Mouse (Mus musculus) megakaryocyte, adult 5-6 weeks (primary cell): Measurements from ENCODE around the gene Bpifc. TPM values are rescaled to one million over a fixed set of nuclear protein-coding genes. Genes with fewer than 3 reads are reported as not detected.
A peak's percentile ranks its signal among the peaks of the same experiment; 100 is the strongest.
"Not testable (repeated sequence)": the region's sequence is repeated elsewhere in the genome, so short reads cannot be mapped to it uniquely, and the experiment has no call there.

Experiments used
- ATAC-seq: 2 replicates; pipeline ENCODE4 v1.8.0; 2016; ENCODE audit warnings: mild to moderate bottlenecking, inconsistent platforms; ENCODE audit not compliant: poor library complexity, severe bottlenecking
- total RNA-seq, 2 experiments: library from RNA; stranded (forward) in 1 of 2; stranded (reverse) in 1 of 2; fragments of 153-499, 151-499 nt in 1 of 2; fragments of 221-1000, 200-1000 nt in 1 of 2; gene quantifications; 2 replicates each; pipeline versions ENCODE4 v1.2.3 to v1.2.4; 2015 to 2017

Bpifc gene
- 0.13 TPM in 1 of 2 replicates, not detected in the other for total RNA-seq (2015)
- total RNA-seq (2017) = 0.07 TPM in 1 of 2 replicates, not detected in the other

DNA sequence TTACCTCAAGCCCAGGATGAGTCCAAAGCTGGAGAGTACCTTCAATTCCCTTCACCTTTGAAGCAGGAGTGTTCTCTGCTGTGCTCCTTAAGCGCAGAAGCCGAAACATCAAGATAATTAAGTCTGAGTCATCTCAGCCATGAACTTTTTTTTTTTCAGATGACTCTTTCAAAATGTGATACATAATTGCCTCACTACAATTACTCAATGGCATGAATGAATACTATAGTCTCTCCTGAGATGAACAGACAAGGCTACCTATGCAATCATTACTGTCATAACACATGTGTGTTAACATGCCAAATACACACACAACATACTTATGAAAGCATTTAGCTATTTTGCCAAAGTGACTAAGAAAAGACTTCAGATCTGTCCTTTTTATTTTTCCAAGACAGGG is at the start of gene Bpifc:
Gene Bpifc, minus strand, starts transcription at position 115 of the 400 bp plus-strand sequence.
- ATAC-seq = no peak

DNA sequence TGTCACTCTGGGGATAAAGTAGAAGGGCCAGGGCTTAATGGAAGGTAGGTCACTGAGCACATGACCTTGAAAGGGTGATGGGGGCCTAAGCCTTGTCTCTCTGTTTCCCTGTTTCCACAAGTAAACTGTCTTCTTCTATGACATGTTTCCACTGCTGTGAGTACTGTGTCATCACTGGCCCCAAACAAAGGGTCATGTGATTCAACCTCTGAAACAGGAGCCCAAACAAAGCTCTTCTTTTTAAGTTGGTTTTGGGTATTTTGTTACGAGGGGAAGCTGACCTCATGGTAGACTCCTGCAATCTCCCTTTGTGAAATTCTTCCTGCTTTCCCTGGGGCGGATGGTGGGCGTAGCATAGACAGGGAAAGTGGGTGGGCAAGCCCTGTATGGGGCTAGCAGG is 48.6 kb upstream of the Bpifc start:
- no peak for ATAC-seq

GRCm38 (mm10) chr10:86057712-86058111 is 46.0 kb upstream of the Bpifc start:
- no peak for ATAC-seq

DNA sequence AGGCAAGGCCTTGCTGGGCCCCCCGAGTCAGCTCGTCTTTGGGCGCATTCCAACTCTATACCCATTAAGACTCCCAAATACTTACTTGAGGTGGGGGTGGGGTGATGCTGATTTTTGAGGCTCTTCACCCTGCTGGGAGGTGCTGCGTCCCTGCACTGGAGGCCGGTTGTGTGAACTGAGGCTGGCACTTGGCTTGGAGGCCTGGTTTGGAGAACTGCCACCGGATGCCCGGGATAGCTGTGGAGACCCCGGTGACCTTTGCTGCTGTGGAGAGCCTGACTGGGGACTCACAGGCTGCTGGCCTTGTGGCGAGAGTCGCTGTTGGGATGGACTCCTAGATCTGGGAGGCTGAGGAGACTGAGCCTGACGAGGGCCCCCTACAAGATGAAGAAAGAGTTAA is 45.6 kb upstream of the Bpifc start:
- no peak for ATAC-seq

DNA sequence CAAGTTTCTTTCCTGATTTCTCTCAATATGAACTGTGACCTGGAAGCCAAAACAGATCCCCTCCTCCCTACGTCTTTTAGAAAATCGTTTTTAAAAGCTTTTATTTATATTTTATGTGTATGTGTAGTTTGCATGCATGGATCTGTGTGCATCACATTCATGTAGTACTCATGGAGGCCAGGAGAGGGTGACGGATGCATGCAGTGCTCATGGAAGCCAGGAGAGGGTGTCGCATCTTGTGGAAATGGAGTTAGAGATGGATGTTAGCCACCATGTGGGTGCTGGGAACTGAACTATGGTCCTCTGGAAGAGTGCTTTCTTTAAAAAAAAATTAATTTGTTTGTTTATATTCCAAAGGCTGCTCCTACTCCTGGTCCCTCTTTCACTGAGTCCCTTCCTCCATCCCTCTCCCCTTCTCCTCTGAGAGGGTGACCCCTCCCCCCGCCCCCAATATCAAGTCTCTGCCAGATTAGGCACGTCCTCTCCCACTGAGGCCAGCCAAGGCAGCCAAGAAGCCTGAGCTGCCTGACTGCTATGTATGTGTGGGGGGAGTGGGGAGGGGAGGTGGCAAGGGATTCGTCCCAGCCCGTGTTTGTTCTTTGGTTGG is 44.7 kb upstream of the Bpifc start:
- ATAC-seq = no peak

DNA sequence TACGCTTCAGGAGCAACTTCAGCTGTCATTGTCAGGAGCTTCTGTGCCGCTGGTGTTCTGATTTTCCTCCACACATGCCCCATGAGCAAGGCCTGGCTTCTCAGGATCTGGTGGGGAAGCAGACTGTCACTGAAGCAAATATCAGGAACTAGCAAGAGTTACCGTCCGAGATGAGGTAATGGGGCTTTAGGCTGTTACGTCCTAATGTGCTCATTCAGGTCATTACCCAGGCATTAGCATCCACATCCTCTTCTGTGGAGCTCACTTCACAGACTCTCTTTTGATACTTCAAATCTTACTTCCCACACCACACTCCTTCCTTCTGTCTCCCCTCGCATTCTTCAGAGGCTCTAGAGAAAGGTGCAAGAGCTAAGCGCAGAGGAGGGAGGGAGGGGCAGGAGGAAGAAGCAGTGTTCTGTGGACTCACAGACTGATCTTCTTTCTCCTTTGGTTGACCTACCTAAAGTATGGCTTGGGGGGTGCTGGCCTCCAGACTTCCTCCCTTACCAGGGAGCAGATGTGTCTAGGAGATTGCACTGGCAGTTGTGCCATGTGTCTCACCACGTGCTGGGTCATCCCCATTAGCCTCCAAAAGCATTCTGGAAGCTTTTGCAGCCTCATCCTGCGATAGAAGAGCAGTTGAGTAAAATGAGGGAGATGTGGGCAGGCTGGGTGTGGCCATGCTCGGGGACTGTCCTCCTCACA is 41.3 kb upstream of the Bpifc start:
- peak; percentile 84 for ATAC-seq

DNA sequence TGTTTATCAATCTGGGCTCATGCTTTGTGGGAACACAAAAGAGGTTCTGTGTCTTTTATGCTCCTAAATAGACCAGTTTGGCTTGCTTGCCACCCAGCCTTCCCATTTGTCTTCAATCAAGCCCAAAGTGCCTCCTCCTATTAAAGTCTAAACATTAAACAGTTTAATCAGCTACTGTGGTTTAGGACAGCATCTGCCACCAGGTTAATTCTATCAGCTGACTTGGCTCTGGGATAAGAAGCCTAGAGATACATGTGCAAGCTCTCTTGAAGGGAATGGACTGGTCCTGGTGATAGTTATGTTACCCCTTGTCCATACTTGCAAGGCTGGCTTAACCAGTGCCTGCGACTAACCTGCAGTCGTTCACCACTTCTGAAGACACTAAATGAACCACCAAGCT is 38.8 kb upstream of the Bpifc start:
- ATAC-seq = no peak

- ATAC-seq = no peak
Measured at GRCm38 (mm10) chr10:86047786-86048185, 36.1 kb upstream of the Bpifc start.

- ATAC-seq = no peak
Measured at GRCm38 (mm10) chr10:86046371-86046770, 34.7 kb upstream of the Bpifc start.

DNA sequence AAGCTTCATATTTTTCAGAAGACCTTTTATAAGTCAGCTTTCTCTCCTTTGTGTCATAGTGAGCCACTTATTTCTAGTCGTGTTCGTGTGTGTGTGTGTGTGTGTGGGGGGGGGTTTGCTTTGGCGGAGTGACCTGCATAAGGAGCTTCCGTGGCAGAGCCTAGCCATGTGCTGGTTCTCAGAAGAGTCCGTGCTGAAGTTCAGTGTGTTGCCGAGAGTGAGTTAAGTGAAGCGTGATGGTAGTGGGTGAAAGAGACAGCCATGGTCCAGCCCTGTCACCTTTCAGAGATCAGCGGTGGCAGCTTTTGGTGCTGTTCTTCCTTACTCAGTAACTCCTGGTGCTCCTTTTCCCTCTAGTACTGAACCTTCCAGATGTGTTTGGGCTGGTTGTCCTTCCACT is 32.4 kb upstream of the Bpifc start:
- no peak for ATAC-seq

DNA sequence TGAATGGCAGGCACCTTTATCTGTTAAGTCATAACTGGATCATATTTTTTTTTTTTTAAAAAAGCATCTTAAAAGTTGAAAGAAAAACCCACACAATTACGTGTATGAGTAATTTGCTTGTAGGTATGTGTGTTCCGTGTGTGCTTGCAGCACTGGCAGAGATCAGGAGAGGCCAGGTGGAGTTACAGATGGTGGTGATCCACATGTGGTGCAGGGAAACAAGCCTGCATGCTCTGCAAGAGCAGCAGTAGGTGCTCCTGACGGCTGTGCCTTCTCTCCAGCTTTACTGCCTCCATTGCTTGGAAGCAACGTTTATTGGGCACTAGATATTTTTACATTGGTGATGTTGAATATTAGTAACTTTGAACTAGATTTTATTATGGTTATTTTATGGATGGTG is 32.0 kb upstream of the Bpifc start:
- no peak for ATAC-seq

DNA sequence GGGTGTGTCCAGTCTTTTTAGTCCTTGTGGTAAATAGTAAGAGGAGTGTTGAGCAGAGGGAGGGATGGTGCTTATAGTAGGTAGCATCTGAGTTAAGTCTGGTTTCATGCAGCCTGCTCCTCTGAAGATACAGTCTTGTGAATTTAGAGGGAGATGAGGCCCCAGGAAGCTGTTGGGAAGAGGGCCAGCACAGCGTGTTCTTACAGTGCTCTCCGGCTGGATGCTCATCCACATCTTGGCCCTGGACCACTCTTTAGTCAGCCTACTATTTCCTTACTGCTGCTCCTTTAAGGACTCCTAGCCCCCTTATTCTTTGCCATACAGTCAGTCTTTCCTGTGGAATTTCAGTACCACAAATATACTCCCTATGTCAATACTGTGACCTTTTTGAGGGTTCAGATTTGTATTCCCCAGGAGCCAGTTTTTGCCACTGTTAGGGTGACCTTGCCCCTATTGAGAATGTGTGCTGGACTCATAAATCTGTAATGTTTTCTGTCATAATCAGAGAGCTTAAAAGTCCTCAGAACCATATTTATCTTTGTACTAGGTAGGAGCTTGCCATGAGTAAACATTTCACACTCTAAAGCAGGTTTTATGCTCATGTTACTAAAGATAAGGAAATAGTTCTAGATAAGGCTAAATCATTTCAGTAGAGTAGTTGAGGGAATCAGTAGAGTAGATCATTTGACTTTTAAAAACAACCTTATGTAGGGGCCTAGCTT is 22.5 kb upstream of the Bpifc start:
- ATAC-seq = no peak

DNA sequence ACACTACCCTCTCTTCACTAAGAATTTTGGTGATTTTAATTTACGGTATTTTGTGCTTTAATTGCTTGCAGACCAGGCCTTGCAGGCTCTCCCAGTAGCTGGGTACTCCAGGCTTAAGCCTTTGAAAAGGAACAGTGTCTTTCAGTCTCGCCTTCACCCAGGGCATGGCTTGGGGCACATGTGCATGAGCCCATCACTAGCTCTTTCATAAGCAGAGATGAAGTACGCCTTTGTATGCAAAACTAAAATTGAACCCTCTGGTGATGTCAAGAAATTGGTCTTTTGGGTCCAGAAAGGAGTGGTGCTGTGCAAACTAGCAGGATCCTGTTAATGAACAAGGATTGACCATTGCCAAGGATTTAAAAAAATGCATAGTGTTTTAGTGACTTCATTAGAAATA is 20.8 kb upstream of the Bpifc start:
- no peak for ATAC-seq

GRCm38 (mm10) chr10:86030743-86031142 is 19.0 kb upstream of the Bpifc start:
- ATAC-seq = peak; percentile 43; the same call in 1 of the 2 replicates

DNA sequence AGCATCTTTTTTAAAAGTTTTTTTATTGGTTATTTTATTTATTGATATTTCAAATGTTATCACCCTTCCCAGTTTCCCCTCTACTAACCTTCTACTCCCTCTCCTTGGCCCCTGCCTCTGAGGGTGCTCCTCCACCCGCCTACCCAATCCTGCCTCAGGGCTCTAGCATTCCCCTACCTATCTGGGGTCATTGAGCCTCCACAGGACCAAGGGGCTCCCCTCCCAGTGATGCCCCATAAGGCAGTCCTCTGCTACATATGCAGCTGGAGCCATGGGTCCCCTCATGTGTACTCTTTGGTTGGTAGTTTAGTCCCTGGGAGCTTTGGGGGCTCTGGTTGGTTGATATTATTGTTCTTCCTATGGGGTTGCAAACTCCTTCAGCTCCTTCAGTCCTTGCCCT is 15.1 kb upstream of the Bpifc start:
- not testable (repeated sequence) for ATAC-seq

DNA sequence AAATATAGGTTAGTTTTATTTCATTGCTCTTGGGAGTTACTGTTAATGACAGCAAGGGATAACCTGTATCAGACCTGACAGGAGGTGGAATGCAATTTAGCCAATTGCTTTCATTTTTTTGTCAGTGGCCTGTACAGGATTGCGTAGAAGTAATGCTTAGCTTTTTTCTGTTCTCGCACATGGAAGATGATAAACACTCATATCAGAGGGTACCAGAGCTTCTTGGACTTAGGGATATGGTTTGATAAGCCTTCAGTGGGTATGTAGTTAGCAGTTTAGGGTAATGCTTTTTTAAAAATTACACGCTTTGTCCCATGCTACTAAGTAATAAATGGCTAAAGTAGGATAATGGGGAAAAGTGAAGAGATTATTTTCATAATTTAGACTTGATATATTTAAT is 14.7 kb upstream of the Bpifc start:
- no peak for ATAC-seq

GRCm38 (mm10) chr10:86025906-86026305 is 14.2 kb upstream of the Bpifc start:
- no peak for ATAC-seq

DNA sequence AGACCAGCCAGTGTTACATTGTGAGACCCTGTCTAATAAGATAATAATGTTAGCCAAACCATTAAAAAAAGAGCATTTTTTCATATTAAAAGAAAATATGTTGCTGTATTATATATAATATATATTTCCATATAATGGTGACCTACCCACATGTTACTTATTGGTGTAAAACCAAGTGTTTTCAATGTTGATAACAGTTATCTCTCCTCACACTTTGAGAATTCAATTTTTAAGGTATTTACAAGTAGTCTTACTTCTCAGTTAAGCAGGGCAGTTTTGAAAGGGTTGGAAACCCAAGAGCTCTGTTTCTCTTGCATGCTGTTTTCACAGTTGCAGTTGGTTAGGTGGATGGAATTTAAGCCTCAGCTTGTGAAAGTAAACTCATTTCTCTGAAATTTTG is 11.5 kb upstream of the Bpifc start:
- no peak for ATAC-seq

- peak; percentile 25 for ATAC-seq
Measured at GRCm38 (mm10) chr10:86022474-86022816, 10.8 kb upstream of the Bpifc start.

GRCm38 (mm10) chr10:86021749-86022473 is 10.2 kb upstream of the Bpifc start, which contains the start of gene Fbxo7:
TSS of gene Fbxo7 (plus strand) at chr10:86021972.
- ATAC-seq = peak; percentile 96

GRCm38 (mm10) chr10:86021408-86021748 is 9.7 kb upstream of the Bpifc start:
- no peak; the same call in 1 of the 2 replicates for ATAC-seq
